Mouse (Mus musculus): ENCODE measurements around the gene Vps36.

Vps36 gene

DNA sequence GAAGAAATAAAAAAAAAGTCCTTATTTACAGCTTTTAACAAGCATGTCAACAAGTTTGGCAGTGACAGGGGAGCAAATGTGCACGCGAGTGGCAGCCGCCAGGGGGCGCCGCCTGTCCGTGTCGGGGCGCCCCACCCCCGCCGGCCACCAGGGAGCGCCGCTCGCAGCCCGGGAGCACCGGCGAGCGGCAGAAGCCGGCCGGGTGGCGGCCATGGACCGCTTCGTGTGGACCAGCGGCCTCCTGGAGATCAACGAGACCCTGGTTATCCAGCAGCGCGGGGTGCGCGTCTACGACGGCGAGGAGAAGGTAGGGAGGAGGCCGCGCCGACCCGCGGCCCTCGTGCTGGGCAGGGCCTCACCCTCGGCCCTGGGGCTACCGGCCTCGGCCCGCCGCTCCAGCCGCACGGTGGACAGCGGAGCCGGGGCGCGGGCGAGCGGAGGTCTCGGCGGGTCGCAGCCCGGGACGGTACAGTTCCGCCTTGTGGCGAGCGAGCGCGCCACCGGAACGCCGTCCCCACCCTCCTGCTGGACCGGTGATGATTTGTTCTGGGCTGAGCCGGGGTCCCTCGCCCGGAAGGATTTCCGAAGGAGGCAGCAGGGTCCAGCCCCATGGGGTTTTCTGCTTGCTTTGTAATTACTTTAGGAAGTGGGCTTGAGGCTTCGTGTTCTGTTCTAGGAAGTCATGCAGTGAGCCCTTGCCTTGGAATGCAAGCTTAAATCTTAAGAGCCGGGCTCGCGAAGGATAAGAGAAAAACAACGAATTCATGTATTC, at the start of gene Vps36:
Vps36 (plus strand) TSS at position 150 of the 772 bp plus-strand sequence.
- peak; percentile 86 for DNase-seq

DNA sequence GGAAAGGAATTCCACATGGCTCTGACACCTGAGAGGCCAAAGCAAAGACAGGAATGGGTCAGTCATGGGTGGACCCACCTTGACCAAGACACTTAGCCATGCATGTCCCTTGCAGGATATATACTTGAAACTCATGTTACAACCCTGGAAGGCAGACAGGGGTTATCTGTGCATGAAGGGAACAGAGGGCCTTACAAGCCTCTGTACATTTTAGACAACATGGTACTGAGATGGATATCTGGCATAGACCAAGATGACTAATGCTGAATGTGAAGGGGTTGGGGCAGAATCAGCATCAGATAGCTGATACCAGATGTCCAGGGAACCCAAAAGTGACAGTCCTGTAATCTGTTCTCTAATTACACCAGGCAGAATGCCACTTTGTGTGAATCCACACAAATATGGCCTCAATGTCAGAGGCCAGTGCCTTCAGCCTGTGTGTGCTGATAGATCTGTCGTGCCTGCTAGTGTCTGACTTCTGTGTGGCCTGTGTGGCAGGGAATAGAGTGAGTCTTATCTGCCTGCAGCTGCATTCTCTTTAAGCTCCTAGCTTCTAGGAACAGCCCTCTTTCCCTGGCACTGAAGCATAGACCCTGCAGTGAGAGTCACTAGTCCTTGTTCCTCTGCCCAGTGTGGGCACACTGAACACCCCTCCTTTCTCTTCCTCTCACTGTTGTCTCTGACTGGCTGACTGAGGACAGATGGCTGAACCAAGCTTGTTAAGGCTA, 48.7 kb upstream of the Vps36 start:
- no peak for DNase-seq

DNA sequence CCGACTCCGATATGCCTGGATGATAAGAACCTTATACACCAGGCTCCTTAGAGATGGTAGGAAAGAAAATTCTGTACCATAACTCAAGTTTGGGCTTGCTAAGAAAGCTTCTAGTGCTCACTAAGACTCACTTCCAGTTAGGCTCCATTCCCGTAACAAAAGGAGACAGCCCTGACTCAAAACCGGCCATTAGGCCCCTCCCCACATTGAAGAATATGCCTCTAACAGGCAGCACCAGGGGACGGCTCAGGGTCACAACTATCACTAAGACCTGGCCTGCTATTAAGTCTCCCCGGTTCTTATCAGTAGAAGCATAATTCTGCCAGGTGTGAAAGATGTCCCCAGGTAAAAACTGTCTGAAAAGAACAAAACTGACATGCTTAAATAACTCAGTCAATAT, 46.8 kb upstream of the Vps36 start:
- DNase-seq = no peak

DNA sequence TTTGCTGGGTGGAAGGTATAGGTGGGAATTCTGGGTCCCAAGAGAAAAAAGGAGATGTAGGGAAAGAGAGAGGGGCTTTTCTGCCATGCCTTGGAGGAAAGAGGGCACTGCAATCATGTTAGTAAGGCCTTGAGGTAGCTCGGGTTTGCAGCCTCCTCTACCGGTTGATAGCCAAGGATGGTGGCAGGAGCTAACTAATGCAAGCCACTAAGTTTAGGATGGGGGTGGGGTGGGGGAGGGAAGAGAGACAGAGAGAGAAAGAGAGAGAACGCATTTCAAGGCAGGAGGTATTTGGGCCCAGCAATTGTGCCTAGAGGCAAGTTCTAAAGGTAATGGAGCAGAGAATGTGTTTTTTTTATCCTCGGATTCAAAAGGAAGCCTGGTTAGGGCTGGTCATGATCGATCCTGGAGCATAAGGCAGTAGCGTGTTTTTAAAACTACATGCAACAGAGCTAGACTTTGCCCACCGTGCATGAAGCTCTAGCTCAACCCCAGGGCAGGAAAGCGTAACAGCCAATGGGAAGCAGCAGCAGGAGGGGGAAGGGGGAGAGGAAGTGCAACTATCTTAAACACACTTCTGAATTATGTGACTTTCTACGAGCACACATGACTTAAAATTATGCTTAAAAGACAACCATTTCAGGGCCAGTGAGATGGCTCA, 44.8 kb upstream of the Vps36 start:
- no peak for DNase-seq

DNA sequence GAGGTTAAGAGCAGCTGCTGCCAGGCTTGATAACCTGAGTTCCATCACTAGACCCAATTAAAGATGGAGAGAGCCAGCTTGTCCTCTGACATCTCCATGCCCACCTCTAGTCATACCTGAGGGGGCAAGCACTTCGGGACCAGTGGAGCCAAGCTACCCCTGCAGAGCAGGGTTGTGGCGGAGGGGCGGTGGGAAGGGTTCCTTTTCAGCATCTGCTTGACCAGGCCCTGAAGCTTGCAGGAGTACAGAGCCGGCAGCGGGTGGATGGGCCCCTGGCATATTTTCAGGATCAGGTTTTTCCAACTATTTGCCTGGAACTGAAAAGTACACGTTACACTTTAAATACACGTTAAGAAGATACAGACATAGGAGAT, 44.3 kb upstream of the Vps36 start:
- no peak for DNase-seq

DNA sequence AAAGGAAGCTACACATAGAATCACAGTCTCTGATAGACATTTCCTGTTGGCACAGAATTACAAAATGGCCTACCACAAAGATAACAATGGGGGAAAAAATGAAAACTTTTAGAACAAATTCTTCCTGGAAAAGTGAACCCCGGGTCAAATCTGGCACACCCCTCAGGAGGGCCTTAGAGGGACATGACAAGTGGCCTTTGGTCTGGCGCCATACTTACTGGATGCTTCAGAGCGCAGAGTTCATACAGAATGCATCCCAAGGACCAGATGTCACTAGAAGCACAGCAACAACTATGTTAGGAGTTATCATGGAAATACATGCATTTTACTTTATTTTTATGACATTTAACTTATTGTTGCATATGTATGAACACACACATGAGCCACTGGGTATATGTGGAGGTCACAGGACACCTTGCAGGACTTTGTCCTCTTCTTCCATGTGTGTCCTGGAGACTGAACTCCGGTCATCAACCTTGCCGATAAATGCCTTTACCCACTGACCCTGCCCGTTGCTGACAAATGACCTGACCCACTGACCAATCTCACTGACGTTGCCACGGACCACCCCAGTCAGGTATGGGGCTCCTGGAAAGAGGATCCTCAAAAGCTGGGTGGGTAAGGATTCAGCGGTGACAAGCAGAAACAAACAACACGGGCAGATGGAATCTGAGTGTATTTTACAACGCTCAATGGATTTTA, 42.8 kb upstream of the Vps36 start:
- DNase-seq = no peak

DNA sequence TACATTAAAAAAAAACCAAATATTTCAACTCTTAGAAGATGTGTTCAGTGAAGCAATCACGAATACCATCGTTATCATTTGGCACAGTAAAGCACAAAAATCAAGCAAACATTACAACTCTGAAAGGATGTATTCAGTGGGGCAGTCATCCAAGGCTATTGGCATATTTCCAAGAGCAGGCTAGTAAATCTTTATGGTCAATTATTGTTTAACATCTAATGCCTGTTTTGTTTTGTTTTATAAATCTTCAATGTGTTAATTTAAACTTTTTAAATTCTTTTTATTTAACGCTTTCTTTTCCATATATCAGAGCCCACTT, 42.3 kb upstream of the Vps36 start:
- no peak for DNase-seq

DNA sequence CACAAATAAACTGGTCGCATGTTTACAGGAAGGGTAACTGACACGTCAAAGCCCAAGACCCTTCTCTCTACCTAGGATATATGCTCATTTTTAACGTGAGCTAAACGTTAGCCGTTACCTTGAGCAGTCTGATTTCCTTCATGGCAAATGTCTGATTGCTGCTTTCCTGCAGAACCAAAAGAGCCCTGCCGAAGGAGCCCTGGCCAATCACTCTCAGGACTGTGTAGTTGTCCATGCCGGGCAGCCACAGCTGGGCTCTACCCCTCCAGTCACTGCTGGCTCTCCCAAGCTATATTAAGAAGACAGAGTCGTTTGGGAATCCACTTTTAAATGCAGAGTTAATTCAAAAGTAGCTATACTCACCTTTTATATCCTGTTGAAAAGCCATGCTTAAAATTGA, 30.4 kb upstream of the Vps36 start:
- DNase-seq = no peak

DNA sequence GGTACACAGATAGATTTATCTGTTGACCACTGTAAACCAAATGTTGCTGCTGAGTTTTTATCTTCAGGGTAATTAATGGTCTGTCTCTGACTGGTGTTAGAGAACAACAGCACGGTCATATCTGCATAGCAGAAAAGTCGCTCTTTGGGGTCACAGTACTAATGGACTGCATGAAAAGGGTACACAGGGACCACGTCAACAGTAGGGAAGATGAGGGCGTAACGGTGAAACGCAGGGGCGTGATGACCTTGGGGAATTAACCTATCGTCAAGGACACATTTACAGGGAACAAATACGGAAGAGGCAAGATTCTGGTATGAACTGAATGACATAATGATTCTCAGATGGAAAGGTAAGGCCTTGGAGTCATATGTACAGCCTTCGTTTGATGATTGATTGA, 28.2 kb upstream of the Vps36 start:
- no peak for DNase-seq

DNA sequence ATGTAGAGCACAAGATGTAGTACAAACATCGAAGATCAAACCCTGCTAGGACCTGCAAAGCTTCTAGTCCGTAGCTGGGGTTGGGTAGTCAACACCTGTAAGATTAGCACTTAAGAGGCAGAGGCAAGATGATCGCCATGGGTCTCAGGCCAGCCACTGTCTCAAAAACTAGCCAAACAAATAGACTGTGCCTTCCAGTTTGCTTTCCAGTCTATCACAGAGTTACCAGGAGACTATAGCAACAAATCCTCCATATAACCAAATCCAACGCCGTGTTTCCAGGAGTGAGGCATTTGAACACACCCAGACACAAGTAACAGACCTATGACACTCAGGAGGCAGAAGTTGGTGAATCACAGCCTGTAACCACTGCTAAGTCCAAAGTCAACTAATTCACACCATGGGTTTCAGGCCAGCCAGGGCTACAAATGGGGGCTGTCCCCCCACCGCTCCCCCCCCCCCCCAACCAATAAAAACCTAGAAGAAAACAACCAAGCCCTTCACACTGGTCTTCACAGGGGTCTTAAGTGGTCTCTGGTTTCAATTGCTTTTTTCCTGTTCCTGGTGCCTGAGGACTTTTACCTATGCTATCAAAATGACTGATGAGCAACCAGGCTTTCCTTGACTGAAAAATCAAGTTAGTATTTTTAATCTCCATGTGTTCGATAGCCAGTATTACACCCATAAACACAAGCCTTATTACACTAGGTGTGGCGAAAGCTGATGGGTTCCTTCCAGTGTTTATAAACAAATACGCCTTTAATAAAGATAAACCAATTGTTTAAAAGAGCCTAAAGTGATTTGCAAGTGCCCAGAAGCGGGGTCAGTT, 27.1 kb upstream of the Vps36 start:
- DNase-seq = no peak

DNA sequence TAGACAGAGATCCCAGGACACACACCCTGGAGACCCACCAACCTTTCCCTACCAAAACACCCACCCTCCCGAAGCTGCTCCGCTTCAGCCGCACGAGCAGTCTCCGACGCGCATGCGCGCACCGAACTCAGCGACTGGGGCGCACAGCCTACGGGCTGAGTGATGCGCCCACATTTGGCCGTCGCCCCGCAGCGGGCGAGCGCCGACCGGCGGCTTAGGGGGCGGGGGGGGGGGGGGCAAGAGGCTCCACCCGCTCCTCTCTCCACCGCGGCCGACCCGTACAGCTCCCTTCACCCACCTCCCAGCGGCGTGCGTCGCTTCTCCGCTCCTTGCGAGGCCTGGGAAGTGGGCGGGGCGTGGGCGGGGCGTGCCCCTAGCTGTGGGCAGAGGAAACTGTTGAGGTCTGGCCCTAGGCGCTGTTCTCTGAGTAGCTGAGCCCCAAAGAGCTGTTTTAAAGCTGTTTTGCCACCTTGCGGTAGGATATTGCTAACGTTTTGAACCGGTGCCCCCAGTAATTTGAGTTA, 26.5 kb upstream of the Vps36 start, which contains the start of gene Nek3:
Nek3 (minus strand) TSS at position 356 of the 524 bp plus-strand sequence.
- peak; percentile 70 for DNase-seq

DNA sequence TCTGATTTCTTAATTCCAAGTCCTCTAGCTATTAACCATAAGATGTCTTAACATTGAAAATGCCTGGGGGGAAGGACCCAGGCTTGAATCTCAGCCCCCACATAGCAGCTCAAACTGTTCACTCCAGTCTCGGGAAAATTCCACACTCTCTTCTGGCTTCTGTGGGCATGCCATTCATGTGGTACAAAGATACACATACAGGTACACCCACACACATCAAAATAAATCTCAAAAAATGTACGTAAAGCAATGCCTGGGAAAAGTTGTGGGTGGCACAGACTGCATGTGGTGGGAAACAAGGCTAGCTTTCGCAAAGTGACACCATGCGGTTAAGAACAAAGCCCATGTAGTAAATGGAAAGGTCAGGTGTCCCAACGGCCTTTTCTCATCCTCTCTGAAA, 23.4 kb upstream of the Vps36 start:
- no peak for DNase-seq

DNA sequence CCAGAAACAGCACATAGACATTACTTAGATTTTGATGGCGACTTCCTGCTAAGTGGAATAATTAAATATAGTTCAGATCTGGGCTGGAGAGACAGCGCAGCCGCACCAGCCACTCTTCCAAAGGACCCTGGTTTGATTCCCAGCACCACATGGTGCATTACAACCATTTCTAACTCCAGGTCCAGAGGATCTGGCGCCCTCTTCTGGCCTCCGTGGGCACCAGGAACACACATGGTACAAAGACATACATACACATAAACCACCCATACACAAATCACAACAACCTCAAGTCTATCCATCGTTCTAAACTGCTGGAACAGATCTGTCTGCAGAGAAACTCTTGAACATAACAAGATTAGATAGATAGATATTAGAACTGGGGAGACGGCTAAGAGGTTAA, 16.6 kb upstream of the Vps36 start:
- DNase-seq = no peak

DNA sequence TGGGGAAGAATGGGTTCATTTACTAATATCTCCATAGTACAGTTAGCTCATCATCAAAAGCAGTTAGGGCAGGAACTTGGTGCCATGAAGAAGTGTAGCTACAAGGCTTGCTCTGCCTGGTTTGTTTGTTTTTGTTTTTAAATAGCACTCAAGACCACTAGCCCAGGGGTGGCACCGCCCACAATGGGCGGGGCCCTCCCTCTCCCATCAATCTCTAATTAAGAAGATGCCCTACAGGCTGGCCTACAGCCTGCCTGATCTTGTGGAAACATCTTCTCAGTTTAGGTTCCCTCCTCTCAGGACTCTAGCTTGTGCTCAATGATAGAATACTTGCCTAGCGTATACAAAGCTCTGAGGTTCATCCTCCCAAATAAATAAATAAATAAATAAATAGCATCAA, 7.7 kb upstream of the Vps36 start:
- DNase-seq = no peak

DNA sequence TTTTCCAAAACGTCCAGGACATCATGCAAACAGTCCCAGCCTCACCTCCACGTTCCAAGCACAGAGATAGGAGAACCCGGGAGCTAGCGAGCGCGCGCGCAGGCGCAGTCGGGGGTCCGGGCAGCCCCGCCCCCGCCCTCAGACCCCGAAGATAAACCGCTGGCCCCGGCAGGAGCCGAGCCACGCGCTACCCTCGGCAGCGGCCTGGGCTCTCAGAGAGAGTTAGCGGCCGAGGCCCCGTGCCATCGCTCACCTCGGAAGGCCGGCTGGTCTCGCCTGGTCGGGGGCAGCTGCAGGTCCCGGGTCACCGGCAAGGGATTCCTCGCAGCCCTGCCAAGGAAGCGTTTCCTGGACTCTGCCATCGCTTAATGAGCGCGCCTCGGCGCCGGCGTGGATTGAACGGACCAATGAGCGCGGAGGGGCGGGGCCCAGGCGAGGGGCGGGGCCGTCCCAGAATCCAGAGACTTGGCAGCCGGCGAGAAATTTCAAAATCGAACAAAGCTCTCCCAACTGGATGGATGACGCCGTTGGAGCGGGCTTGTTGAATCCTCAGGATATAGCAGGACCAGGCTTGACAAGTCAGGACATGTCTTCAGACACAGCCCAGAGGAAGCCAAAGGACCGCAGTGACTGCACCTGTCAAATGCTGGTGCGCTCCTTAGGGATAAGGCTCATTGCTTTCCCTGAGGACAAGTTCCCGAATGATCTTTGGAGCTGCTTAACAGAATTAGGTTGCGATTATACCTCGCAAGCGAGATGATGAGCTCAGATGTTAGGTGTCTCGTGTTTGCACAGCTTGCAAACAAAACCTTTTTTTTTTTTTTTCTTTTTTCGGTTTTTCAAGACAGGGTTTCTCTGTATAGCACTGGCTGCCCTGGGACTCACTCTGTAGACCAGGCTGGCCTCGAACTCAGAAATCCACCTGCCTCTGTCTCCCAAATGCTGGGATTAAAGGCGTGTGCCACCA, 6.9 kb upstream of the Vps36 start, which contains the start of gene Ckap2:
Ckap2 (minus strand) TSS at position 389 of the 967 bp plus-strand sequence.
- peak; percentile 89 for DNase-seq

DNA sequence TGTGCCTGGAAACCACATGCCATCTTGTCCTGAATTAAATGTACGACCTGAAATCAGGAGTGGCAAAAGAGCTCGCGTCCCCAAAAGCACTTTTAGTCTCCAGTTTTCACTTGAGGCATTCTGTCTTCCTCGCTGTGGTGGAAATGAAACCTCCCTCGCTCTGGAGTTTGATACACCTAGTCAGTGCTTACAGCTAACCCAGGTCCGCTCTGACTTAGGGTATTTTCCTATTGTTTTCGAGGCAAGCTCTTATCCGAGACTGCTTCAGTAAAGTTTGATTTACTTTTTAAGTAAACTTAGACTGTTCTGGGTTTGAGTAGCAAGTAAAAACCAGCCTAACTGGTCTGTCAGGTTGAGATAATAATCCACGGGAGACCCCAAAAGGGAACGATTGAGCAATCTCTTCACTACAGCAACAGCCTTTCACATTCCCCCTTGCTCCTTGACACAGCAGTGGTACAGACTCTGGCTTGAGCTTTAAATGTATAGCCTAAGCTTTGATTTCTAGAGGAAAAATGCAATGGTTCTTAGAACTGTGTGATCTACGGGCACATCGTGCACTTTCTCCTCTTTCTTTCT, 912 bp downstream of the Vps36 start:
- no peak for DNase-seq

DNA sequence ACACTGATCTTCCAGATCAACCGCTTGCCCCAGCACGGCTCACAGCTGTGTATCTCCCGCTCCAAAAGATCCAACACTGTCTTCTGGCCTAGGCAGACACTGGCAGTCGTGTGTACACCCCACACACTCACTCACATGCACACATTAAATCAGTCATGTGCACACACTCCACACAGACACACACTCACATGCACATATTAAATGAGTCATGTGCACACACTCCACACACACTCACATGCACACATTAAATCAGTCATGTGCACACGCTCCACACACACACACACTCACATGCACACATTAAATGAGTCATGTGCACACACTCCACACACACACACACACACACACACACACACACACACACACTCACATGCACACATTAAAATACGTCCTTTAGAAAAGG, 5.3 kb downstream of the Vps36 start:
- no peak for DNase-seq

DNA sequence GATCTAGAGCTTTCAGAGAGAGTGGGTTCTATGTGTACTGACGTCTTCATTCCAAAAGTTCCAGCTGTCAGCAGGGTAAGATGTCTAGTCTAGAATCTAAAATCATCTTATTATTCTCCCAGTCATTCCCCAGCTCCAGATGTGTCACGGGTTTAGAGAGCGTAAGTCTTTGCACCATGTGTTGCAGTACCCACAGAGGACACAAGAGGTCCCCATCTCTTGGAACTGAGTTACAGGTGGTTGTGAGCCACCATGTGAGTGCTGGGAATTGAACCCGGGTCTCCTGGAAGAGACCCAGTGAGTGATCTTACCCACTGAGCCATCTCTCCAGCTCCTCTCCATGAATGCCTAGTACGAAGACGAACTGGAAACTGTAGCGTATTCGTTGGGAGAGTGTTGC, 6.9 kb downstream of the Vps36 start:
- DNase-seq = no peak

DNA sequence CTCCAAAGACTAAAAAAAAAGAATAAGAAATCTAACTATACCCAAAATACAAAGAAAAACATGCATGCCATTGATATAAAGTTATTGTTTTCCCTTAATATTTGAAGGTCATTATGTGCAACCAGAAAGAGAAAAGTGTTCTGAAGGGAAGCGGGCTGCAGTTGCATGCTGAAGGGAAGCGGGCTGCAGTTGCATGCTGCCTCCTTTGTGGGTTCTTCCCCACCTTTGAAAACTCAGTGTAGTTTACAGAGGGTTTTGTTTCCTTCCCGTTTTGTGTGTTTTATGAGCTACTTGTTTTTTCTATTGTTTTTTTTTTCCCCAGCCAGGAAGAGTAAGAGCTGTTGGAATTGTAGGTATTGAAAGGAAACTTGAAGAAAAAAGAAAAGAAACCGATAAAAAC, 14.9 kb downstream of the Vps36 start:
- DNase-seq = no peak

DNA sequence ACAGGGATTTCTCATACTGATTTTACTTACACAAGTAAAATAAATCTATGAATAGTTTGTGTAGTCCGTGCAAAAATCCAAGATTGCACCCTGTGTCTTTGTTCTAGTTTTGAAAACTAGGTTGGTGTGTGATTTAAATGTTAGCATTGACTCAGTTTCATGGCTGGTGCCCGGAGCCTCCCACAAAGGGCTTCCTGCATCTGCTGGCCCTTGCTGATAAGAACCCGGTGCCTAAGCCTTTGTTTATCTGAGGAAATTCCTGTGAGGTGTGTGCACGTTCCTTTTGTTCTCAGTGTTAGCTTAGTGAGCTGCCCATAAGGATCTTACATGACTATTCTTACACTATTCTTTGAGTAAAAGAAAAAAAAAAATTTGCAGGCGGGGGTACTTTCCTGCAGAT, 16.4 kb downstream of the Vps36 start:
- DNase-seq = no peak

DNA sequence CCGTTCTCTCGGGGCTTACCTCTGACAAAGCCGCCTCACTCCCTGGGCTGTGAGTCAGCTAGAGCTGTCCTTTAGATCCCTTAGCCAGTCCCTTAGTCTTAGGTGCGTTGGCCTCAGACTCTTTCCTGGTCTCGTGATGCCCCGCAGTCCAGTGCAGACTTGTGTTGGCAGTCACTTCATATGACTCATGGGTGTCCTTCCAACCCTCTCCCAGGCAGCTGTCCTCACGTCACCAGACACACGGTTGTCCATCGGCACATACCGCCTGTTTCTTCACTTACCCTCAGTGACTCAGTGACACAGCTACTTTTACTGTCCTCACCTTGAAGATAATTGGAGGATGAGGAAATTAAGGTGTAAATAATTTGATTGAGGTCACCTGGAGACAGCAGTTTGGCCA, 22.2 kb downstream of the Vps36 start:
- DNase-seq = no peak

Measured in kidney, adult 11 months (tissue).